In the genomic region with DNA sequence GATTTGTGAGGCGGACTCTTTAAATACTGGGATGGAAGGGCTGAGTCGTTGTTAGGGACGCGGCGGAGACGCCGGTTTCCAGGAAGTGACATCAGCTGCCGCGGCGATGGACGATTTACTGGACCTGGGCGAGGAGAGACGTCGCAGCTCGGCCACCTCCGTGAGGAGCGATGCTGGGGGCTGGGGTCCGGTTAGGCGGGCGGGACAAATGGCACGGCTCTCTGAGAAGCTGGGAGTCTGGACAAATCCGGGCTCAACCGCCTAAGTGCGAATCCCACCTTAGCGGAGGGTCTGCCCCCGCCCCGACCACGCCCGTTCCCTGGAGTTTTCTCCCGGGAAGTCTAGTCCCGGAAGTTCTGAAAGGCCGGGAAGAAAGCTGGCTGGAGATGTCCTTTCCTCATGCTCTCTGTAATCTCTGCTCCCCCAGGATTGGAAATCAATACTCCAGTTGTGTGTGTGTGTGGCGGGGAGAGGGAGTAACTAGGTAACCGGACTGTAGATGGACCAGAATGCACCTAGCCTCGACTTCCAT, we compare ENCODE assay signal across 8 mouse cellular contexts. TPM values are rescaled to one million over a fixed set of nuclear protein-coding genes. Genes with fewer than 3 reads are reported as not detected.
DNase-seq lines count a peak whose midpoint lies in the region; ATAC-seq lines count a peak whose summit lies in the region.

Gene Ift43, plus strand, starts transcription at position 61 of the 532 bp plus-strand sequence.

- ATAC-seq in limb, embryonic 13.5 days (ENCODE audit: low FRiP score, low read depth) = 0 out of 2 replicates have a peak, but pooled peaks have one; percentile 28
- peak; percentile 83 for ATAC-seq in midbrain, embryonic 16.5 days
- peak; percentile 20; the same call in 1 of the 2 replicates for ATAC-seq in stomach, embryonic 16.5 days (ENCODE audit: insufficient read depth, low FRiP score)

- H3K4me2 ChIP-seq in limb, embryonic 13.5 days (replicated peaks) = peak within 1 kb of the TSS; percentile 81
- peak within 1 kb of the TSS; percentile 81 for H3K4me2 ChIP-seq in midbrain, embryonic 16.5 days (ENCODE audit: low read length)
- peak within 1 kb of the TSS; percentile 75 for H3K4me2 ChIP-seq in stomach, embryonic 16.5 days (ENCODE audit: low read depth, low read length)

- H3K4me1 ChIP-seq in limb, embryonic 13.5 days = peaks cover 22% of the 10 kb centered on the region
- peaks cover 12% of the 10 kb centered on the region for H3K4me1 ChIP-seq in midbrain, embryonic 16.5 days (ENCODE audit: control insufficient read depth, insufficient read depth, low read length)
- peaks cover 9% of the 10 kb centered on the region for H3K4me1 ChIP-seq in stomach, embryonic 16.5 days (ENCODE audit: control insufficient read depth, insufficient read depth, low read length)

- H3K9ac ChIP-seq in limb, embryonic 13.5 days = peak within 1 kb of the TSS; percentile 70
- peak within 1 kb of the TSS; percentile 71 for H3K9ac ChIP-seq in midbrain, embryonic 16.5 days (ENCODE audit: low read depth, low read length)
- H3K9ac ChIP-seq in stomach, embryonic 16.5 days (ENCODE audit: low read length) = peak within 1 kb of the TSS; percentile 74

- under 1% methylated on average over 35 of the region's 35 CpGs for WGBS in limb, embryonic 13.5 days
- WGBS in midbrain, embryonic 16.5 days = under 1% methylated on average over 35 of the region's 35 CpGs
- WGBS in stomach, embryonic 16.5 days = 1% methylated on average over 35 of the region's 35 CpGs

- peak within 1 kb of the TSS; percentile 69 for H3K4me3 ChIP-seq in limb, embryonic 13.5 days
- peak within 1 kb of the TSS; percentile 73 for H3K4me3 ChIP-seq in midbrain, embryonic 16.5 days (ENCODE audit: low read depth, low read length)
- H3K4me3 ChIP-seq in stomach, embryonic 16.5 days (replicated peaks; ENCODE audit: low read length) = peak within 1 kb of the TSS; percentile 71

- H3K9me3 ChIP-seq in limb, embryonic 13.5 days = no peaks in the 10 kb centered on the region
- no peaks in the 10 kb centered on the region for H3K9me3 ChIP-seq in midbrain, embryonic 16.5 days (replicated peaks; ENCODE audit: control insufficient read depth, low read length, poor library complexity, severe bottlenecking)
- no peaks in the 10 kb centered on the region for H3K9me3 ChIP-seq in stomach, embryonic 16.5 days (replicated peaks; ENCODE audit: control insufficient read depth, low read length)

- peak within 1 kb of the TSS; percentile 28; the same call in 1 of the 2 replicates for H3K27ac ChIP-seq in limb, embryonic 13.5 days
- H3K27ac ChIP-seq in midbrain, embryonic 16.5 days (ENCODE audit: low read length) = peak within 1 kb of the TSS; percentile 51; the same call in 1 of the 2 replicates
- H3K27ac ChIP-seq in stomach, embryonic 16.5 days (ENCODE audit: low read length) = no peak within 1 kb of the TSS

- H3K36me3 ChIP-seq in limb, embryonic 13.5 days = peaks cover 14% of the 10 kb centered on the region
- H3K36me3 ChIP-seq in midbrain, embryonic 16.5 days (ENCODE audit: control insufficient read depth, insufficient read depth, low read length) = no peaks in the 10 kb centered on the region
- no peaks in the 10 kb centered on the region for H3K36me3 ChIP-seq in stomach, embryonic 16.5 days (ENCODE audit: control insufficient read depth, insufficient read depth, low read length)

- peak; percentile 81 for DNase-seq in layer of hippocampus, adult 11-12 months (ENCODE audit: low spot score)
- no peak for DNase-seq in layer of hippocampus, adult 9-10 months (ENCODE audit: low spot score)
- peak; percentile 91 for DNase-seq in embryo, embryonic 9.5 days (ENCODE audit: extremely low spot score)
- peak; percentile 98 for DNase-seq in heart, adult 11 months
- peak; percentile 82 for DNase-seq in kidney, adult 11 months

- no peaks in the 10 kb centered on the region for H3K27me3 ChIP-seq in limb, embryonic 13.5 days
- H3K27me3 ChIP-seq in midbrain, embryonic 16.5 days (ENCODE audit: control insufficient read depth, insufficient read depth, low read depth, low read length) = no peaks in the 10 kb centered on the region
- H3K27me3 ChIP-seq in stomach, embryonic 16.5 days (ENCODE audit: control insufficient read depth, insufficient read depth, low read length) = no peaks in the 10 kb centered on the region

RNA-seq across cellular contexts. Expression of gene Ift43, which starts in this region (rescaled TPM):
- 81.3 and 86.7 TPM in 2 replicates for polyA plus RNA-seq in limb, embryonic 13.5 days (2015; fragmentation: Nextera tagmentation; extraction: Ambion mirVana)
- 36.4 and 43.1 TPM in 2 replicates for polyA plus RNA-seq in midbrain, embryonic 16.5 days (2015; fragmentation: Nextera tagmentation; extraction: Ambion mirVana)
- polyA plus RNA-seq in stomach, embryonic 16.5 days (2015; fragmentation: Nextera tagmentation; extraction: Ambion mirVana) = 54.1 and 56.6 TPM in 2 replicates

Comparison
In these comparisons a context has a peak if more than half of its experiments do, and no peak if none do; other contexts are left out.
1. ATAC-seq: peak in every context shown above with its lines; median percentile 83 in midbrain, embryonic 16.5 days; 28 in limb, embryonic 13.5 days; 20 in stomach, embryonic 16.5 days.